Mouse (Mus musculus): ENCODE results near the gene Kif13a. TPM values are rescaled to one million over a fixed set of nuclear protein-coding genes. Genes with fewer than 3 reads are reported as not detected.

Gene Kif13a
- polyA plus RNA-seq (2014; fragmentation: Nextera tagmentation; extraction: Ambion mirVana): 9.3 and 13.8 TPM in 2 replicates

DNA sequence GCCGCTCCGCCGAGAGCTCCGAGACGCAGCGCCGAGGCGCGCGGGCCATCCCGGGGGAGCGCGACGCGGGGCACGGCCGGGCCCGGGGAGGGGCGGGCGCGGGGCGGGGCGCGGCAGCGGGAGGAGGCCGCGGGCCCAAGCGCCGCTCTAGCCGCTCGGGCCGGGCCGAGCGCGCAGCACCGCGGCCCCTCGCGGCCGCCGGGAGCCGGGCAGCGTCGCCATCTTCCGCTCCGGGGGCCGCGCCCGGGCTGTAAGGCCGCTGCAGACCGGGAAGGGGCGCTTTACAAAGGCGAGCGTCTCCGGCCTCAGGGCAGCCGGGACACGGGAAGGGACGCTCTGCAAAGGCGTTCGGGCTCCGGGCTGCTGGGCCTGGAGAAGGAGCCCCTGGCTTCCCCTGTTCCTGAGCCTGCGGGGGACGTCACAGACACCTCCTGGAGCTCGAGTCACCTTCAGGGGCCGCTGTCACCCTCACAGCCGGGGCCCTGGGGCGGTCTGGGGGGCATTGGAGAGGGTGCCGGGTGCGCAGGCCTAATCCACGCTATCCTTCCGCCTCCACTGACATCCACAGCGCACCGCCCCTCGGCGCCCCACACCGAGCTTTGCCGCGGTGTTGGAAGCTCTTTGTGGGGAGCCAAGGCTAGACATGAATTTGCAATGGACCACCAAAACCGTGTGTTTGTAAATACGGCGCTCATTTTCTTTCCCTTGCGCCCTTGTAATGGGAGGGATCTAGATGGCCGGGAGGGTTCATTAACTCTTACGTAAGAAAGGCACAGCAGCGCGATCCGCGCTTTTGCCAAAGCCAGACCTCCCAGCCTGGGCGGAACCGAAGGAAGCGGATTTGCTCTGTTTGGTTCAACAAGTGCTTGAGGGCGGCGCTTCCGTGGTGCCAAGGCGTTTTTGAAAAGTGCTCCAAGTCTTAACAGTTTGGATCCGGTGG, at the start of gene Kif13a:
Gene Kif13a, minus strand, starts transcription at position 149 of the 940 bp plus-strand sequence.
- peak within 1 kb of the TSS; percentile 90 for H3K9ac ChIP-seq (ENCODE audit: low read depth, low read length)
- H3K4me1 ChIP-seq (replicated peaks; ENCODE audit: control insufficient read depth, insufficient read depth, low read length): peaks cover 12% of the 10 kb centered on the region
- peak within 1 kb of the TSS; percentile 74 for H3K4me3 ChIP-seq (ENCODE audit: low read depth, low read length)
- H3K9me3 ChIP-seq (ENCODE audit: control insufficient read depth, low read length): no peaks in the 10 kb centered on the region
- peaks cover 4% of the 10 kb centered on the region; the same call in 1 of the 2 replicates for H3K36me3 ChIP-seq (ENCODE audit: control insufficient read depth, insufficient read depth, low read length)
- peak; percentile 84 for ATAC-seq (replicated peaks; ENCODE audit: low FRiP score)
- WGBS: under 1% methylated on average over 76 of the region's 96 CpGs
- no peaks in the 10 kb centered on the region for H3K27me3 ChIP-seq (replicated peaks; ENCODE audit: control insufficient read depth, insufficient read depth, low read length)
- H3K4me2 ChIP-seq: peak within 1 kb of the TSS; percentile 93
- peak within 1 kb of the TSS; percentile 96 for H3K27ac ChIP-seq (ENCODE audit: low read depth, low read length)
- DNase-seq (ENCODE audit: low spot score): peak; percentile 82

DNA sequence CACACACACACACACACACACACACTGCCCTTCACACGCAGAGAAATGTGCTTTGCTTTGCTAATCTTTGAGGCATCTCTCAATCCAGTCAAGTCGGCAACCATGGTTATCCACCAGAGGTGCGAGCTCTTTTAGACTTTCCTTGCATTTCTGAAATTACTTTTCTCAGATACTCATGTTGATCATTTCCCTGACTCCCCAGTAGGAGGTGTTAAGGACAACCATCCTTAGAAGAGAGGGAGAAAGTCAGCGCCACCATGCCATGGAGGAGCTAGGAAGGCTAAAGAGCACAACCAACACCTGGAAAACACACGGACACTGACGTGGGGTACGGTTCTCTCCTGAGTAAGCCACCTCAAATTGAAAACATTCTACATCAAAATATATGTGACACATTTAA, 46.9 kb upstream of the Kif13a start:
- DNase-seq (ENCODE audit: low spot score): no peak
- Histone ChIP-seq H3K4me3 (ENCODE audit: low read depth, low read length) (no peak overlapping the region), H3K27ac (ENCODE audit: low read depth, low read length) (no peak overlapping the region), H3K4me1 (replicated peaks; ENCODE audit: control insufficient read depth, insufficient read depth, low read length) (peaks cover 7% of the 10 kb centered on the region), H3K27me3 (replicated peaks; ENCODE audit: control insufficient read depth, insufficient read depth, low read length) (no peaks in the 10 kb centered on the region), H3K36me3 (ENCODE audit: control insufficient read depth, insufficient read depth, low read length) (no peaks in the 10 kb centered on the region), H3K9me3 (ENCODE audit: control insufficient read depth, low read length) (no peaks in the 10 kb centered on the region), H3K9ac (ENCODE audit: low read depth, low read length) (no peak overlapping the region), H3K4me2 (no peak overlapping the region)
- no peak for ATAC-seq (replicated peaks; ENCODE audit: low FRiP score)
- 85% methylated on average over 7 of the region's 7 CpGs for WGBS

DNA sequence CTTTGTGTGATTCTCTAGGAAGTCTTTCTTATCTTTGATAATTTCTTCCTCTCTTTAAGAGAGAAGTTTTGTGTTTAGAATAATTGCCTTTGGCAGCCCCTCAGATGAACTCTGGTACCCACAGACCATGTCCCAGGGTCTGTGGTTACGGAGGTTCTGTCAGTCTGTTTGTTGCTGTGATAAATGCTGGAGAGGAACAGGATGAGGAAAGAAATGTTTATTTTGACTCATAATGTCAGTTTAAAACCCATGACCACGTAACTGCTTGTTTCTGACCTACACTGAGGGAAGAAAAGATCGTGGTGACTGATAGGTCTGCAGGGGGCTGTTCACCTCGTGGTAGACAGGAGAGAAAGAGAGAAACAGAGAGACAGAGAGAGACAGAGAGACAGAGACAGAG, 46.3 kb upstream of the Kif13a start:
- DNase-seq (ENCODE audit: low spot score) (no peak), ATAC-seq (replicated peaks; ENCODE audit: low FRiP score) (no peak)
- Histone ChIP-seq H3K4me1 (replicated peaks; ENCODE audit: control insufficient read depth, insufficient read depth, low read length) (peaks cover 7% of the 10 kb centered on the region), H3K9me3 (ENCODE audit: control insufficient read depth, low read length) (no peaks in the 10 kb centered on the region), H3K36me3 (ENCODE audit: control insufficient read depth, insufficient read depth, low read length) (no peaks in the 10 kb centered on the region), H3K9ac (ENCODE audit: low read depth, low read length) (no peak overlapping the region), H3K4me3 (ENCODE audit: low read depth, low read length) (no peak overlapping the region), H3K4me2 (no peak overlapping the region), H3K27ac (ENCODE audit: low read depth, low read length) (no peak overlapping the region), H3K27me3 (replicated peaks; ENCODE audit: control insufficient read depth, insufficient read depth, low read length) (no peaks in the 10 kb centered on the region)
- WGBS: 26% methylated on average over 4 of the region's 4 CpGs

DNA sequence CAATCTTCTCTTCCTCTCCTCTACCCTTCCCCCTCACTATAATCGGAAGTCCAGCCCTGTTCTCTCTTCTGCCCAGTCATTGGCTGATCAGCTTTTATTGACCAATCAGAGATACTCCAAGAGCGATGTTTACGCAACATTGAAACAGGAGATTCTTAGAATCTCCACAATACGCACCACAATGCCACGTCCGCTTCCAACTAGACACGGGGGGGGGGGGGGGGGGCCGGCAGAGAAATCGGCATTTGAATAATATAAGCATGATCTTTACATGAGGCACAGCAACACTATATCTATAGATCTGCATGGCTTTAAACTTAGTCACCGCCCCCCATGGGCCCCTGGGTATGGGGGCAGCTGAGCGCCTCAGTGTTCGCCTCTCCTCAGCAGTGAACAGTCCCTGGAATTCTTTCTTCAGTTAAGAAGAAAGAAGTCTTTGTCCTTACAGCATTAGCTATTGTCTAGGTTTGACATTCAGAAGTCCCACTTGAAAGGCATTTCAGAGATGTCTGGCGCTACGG, 45.4 kb upstream of the Kif13a start:
- H3K27me3 ChIP-seq (replicated peaks; ENCODE audit: control insufficient read depth, insufficient read depth, low read length): no peaks in the 10 kb centered on the region
- WGBS: 58% methylated on average over 14 of the region's 14 CpGs
- no peak for ATAC-seq (replicated peaks; ENCODE audit: low FRiP score)
- H3K36me3 ChIP-seq (ENCODE audit: control insufficient read depth, insufficient read depth, low read length): no peaks in the 10 kb centered on the region
- H3K9ac ChIP-seq (ENCODE audit: low read depth, low read length): no peak overlapping the region
- peak overlapping the region; percentile 35 for H3K4me2 ChIP-seq
- H3K4me3 ChIP-seq (ENCODE audit: low read depth, low read length): no peak overlapping the region
- DNase-seq (ENCODE audit: low spot score): no peak
- no peaks in the 10 kb centered on the region for H3K9me3 ChIP-seq (ENCODE audit: control insufficient read depth, low read length)
- peaks cover 3% of the 10 kb centered on the region for H3K4me1 ChIP-seq (replicated peaks; ENCODE audit: control insufficient read depth, insufficient read depth, low read length)
- no peak overlapping the region for H3K27ac ChIP-seq (ENCODE audit: low read depth, low read length)

DNA sequence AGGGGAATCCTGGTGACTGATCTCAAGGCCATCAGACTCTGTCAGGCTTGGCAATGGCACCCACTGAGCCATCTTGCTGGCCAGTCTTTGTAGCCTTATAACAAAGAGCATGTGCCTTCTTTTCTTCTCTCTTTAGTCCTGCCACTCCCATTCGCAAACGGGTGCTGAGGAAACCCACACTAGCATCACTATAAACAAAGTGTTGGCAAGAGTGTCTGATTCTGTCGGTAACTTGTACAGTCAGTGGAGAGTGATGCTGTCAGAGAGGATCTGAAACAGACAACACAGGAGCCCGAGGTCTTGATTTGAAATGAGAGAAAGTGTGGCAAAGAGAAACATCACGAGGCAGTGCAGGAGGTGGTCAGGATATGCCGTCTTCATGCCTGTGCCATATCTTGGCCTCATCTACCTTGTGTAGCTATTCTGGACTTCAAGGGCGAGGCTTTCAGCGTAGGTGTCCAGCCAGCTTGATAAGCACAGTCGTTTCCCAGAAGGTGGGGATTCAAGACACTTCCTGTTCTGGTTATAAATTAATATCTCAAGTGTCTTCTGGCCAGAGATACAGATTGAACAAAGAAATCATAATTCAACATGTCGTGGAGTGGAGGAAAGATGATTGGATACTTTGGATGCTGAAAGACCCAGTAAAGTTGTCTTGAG, 40.7 kb upstream of the Kif13a start:
- Histone ChIP-seq H3K9ac (ENCODE audit: low read depth, low read length) (no peak overlapping the region), H3K9me3 (ENCODE audit: control insufficient read depth, low read length) (no peaks in the 10 kb centered on the region), H3K4me1 (replicated peaks; ENCODE audit: control insufficient read depth, insufficient read depth, low read length) (no peaks in the 10 kb centered on the region), H3K4me2 (no peak overlapping the region), H3K4me3 (ENCODE audit: low read depth, low read length) (no peak overlapping the region), H3K27me3 (replicated peaks; ENCODE audit: control insufficient read depth, insufficient read depth, low read length) (no peaks in the 10 kb centered on the region), H3K27ac (ENCODE audit: low read depth, low read length) (no peak overlapping the region), H3K36me3 (ENCODE audit: control insufficient read depth, insufficient read depth, low read length) (no peaks in the 10 kb centered on the region)
- DNase-seq (ENCODE audit: low spot score) (no peak), ATAC-seq (replicated peaks; ENCODE audit: low FRiP score) (no peak)
- 63% methylated on average over 10 of the region's 10 CpGs for WGBS

DNA sequence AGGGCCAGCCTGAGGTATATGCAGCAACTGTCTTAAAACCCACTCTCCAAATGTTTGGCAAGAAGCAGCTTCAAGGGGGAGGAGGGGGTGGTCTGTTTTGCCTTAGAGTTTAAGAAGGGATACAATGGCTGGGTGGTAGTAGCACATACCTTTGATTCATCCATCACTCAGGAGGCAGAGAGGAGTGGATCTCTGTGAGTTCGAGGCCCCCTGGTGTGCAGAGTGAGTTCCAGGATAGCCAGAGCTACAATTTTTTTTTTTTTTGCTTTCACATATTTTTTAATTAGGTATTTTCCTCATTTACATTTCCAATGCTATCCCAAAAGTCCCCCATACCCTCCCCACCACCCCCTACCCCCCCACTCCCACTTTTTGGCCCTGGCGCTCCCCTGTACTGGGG, 39.0 kb upstream of the Kif13a start:
- ATAC-seq (replicated peaks; ENCODE audit: low FRiP score): no peak
- Histone ChIP-seq H3K27ac (ENCODE audit: low read depth, low read length) (no peak overlapping the region), H3K27me3 (replicated peaks; ENCODE audit: control insufficient read depth, insufficient read depth, low read length) (no peaks in the 10 kb centered on the region), H3K4me3 (ENCODE audit: low read depth, low read length) (no peak overlapping the region), H3K4me1 (replicated peaks; ENCODE audit: control insufficient read depth, insufficient read depth, low read length) (no peaks in the 10 kb centered on the region), H3K9me3 (ENCODE audit: control insufficient read depth, low read length) (no peaks in the 10 kb centered on the region), H3K9ac (ENCODE audit: low read depth, low read length) (no peak overlapping the region), H3K4me2 (no peak overlapping the region), H3K36me3 (ENCODE audit: control insufficient read depth, insufficient read depth, low read length) (no peaks in the 10 kb centered on the region)
- DNase-seq (ENCODE audit: low spot score): no peak
- WGBS: 82% methylated on average over 2 of the region's 2 CpGs

DNA sequence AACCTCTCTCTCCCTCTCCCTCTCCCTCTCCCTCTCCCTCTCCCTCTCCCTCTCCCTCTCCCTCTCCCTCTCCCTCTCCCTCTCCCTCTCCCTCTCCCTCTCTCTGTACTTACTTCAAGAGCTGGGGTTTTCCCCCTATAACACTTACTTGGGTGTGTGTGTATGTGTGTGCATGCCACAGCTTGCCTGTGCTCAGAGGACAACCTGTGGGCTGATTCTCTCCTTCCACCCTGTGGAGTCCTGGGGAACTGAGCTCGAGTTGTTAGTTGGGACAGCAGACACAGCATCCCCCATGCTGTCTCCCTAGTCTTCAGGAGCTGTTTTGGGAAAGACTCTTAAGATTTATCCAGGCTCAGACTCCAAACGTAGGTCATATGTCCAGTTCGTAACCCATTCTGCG, 37.6 kb upstream of the Kif13a start:
- H3K4me3 ChIP-seq (ENCODE audit: low read depth, low read length): no peak overlapping the region
- H3K36me3 ChIP-seq (ENCODE audit: control insufficient read depth, insufficient read depth, low read length): no peaks in the 10 kb centered on the region
- no peaks in the 10 kb centered on the region for H3K4me1 ChIP-seq (replicated peaks; ENCODE audit: control insufficient read depth, insufficient read depth, low read length)
- 73% methylated on average over 4 of the region's 4 CpGs for WGBS
- no peaks in the 10 kb centered on the region for H3K27me3 ChIP-seq (replicated peaks; ENCODE audit: control insufficient read depth, insufficient read depth, low read length)
- H3K27ac ChIP-seq (ENCODE audit: low read depth, low read length): no peak overlapping the region
- DNase-seq (ENCODE audit: low spot score): no peak
- H3K4me2 ChIP-seq: no peak overlapping the region
- no peak for ATAC-seq (replicated peaks; ENCODE audit: low FRiP score)
- no peaks in the 10 kb centered on the region for H3K9me3 ChIP-seq (ENCODE audit: control insufficient read depth, low read length)
- no peak overlapping the region for H3K9ac ChIP-seq (ENCODE audit: low read depth, low read length)

DNA sequence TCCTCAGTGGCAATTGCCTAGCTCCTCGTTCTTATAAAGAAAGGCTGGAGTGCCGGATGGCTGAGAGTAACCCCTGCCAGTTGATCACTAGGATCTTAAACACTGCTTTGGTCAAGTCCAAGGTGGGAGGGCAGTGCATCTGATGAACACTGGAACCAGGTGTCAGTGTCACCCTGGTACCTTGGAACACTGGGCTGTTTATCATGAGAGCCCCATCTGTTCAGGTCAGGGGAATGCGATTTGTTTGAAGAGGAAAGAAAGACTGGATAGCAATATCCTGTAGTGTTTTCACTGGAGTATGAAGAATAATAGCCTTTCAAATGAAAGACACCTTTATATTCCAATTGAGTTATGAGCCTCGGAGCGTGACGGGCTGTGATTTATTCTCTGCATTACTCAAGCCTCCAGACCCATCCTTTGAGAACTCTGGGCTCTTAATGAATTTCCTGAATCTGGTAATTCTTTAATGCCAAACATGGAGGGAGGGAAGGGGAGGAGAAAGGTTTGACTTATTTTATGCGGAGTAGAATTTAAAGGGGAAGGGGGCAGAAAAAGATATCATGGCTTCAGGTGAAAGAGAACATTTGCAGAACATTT, 31.3 kb upstream of the Kif13a start:
- no peak overlapping the region for H3K4me2 ChIP-seq
- DNase-seq (ENCODE audit: low spot score) (no peak), ATAC-seq (replicated peaks; ENCODE audit: low FRiP score) (no peak)
- H3K27me3 ChIP-seq (replicated peaks; ENCODE audit: control insufficient read depth, insufficient read depth, low read length): no peaks in the 10 kb centered on the region
- no peak overlapping the region for H3K9ac ChIP-seq (ENCODE audit: low read depth, low read length)
- no peaks in the 10 kb centered on the region for H3K36me3 ChIP-seq (ENCODE audit: control insufficient read depth, insufficient read depth, low read length)
- 78% methylated on average over 7 of the region's 7 CpGs for WGBS
- H3K27ac ChIP-seq (ENCODE audit: low read depth, low read length): no peak overlapping the region
- no peaks in the 10 kb centered on the region for H3K4me1 ChIP-seq (replicated peaks; ENCODE audit: control insufficient read depth, insufficient read depth, low read length)
- H3K4me3 ChIP-seq (ENCODE audit: low read depth, low read length): no peak overlapping the region
- H3K9me3 ChIP-seq (ENCODE audit: control insufficient read depth, low read length): no peaks in the 10 kb centered on the region

All from liver, embryonic 11.5 days (tissue).